Mouse (Mus musculus) v-Abl transformed pro-B cells (cell line): ENCODE data around the gene Mmel1.

Source experiments
- in situ Hi-C, 2 experiments: fragments of 400-800 bp; cut with MboI; formaldehyde crosslinking; loops; one replicate each; pipeline ENCODE4 v1.15.1; 2025; ENCODE audit not compliant: unreplicated experiment in 2 of 2

The Mmel1 gene

DNA sequence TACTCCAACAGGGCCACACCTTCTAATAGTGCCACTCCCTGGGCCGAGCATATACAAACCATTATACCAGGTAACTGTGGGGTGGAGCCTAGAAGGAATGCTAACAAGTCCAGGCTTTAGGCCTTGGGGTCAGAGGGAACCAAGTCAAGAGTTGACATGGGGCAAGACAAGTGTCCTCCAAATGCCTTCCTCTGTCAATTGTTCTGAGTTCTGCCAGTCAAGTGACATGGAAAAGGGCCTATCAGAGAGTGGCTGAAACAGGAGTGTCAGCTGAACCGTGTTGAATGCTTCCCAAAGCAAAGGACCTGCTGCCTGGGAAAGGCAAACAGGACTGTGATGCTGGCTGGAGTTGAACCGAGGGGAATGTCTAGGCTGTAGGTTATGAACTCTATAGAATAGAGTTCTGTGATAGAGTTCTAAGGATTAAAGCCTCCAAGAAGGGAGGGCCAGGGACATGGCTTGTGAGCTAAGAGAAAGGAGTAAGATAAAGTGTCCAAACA lies 5.9 kb upstream of the Mmel1 start:
- in situ Hi-C loops = no loop called here

DNA sequence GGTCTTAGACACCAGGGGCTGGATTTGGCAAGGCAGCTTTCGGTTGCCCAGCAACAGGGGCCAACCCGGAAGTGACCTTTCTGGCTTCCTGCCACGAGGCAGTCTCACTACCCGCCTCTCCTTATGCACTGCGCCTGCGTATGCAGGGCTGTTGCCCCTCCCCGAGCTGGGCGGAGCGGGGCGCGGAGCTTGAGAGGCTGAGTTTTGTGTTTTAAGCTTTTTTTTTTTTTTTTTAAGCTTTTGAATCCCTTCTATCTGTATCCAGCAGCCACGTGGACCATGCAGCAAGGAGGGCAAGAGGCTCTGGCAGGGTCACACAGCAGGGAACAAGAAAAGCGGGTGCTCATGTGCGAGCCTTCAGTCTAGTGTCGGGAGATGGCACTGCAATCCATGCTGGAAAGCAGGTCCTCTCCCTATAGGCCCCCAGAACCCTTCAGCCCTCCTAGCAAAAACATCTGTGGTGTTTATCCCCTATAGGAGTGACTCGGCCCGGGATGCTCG lies 5.1 kb upstream of the Mmel1 start:
- in situ Hi-C loops = no loop called here

- in situ Hi-C loops = no loop called here
Measured at GRCm38 (mm10) chr4:154864961-154865760, 4.2 kb upstream of the Mmel1 start.

GRCm38 (mm10) chr4:154866391-154866790 lies 3.0 kb upstream of the Mmel1 start:
- in situ Hi-C loops = no loop called here

- in situ Hi-C loops = no loop called here
Measured at GRCm38 (mm10) chr4:154867257-154867656, 2.1 kb upstream of the Mmel1 start.

DNA sequence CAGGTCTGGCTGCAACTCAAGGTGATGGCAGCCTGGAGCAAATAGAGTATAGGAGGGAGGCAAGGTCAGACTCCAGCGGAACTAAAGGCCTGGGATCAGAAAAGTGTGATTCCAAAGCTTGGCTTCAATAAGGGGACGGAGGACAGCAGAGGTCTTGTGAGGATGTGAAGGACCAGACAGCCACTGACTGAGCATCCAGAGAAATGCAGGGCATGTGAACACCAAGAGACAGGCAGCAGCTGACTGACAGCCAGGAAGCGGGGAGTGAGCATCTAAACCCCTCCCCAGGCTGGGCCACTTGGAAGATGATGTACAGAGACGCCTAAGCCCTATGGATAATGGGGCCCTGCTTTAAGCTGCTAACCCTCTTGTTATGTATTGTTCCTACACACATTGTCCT lies 1.3 kb downstream of the Mmel1 start:
- in situ Hi-C loops = loop anchor here in 1 of 2 experiments (10.0 kb wide), 1 partner anchor 384 kb away; no protein-coding TSS in a partner anchor

DNA sequence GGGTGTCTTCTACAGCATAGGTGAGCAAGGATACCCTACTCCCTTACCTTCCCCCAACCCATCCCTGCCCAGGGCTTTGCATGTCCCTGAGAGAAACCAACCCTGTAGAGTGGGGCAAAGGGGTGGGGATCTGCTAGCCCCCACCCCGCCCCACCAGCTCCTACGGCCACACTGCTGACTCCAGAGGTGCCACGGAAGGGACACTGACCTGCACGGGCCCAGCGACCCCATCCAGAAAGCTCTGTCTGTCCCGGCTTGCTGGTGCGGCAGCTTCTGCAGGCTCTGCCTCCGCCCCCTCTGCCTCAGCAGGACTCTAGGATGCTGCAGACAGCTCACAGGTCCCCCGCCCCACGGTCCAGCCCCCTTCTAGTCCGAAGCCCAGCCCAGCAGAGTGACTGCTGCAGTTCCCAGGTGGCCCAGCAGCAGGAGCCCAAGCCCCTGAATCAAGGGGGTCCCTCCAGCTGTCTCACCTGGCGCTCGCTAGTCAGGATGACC lies 2.4 kb downstream of the Mmel1 start:
- in situ Hi-C loops = loop anchor here in 1 of 2 experiments (10.0 kb wide), 1 partner anchor 383 kb away; no protein-coding TSS in a partner anchor

- in situ Hi-C loops = loop anchor here in 1 of 2 experiments (10.0 kb wide), 1 partner anchor 382 kb away; no protein-coding TSS in a partner anchor
Measured at GRCm38 (mm10) chr4:154873186-154873585, 3.8 kb downstream of the Mmel1 start.

GRCm38 (mm10) chr4:154877864-154878548 lies 8.6 kb downstream of the Mmel1 start:
- in situ Hi-C loops = loop anchor here (5.0 to 25.0 kb wide), 7 partner anchors 64 to 584 kb away; partner anchors contain the start of genes Faap20 (in 1 of the 2), Pex10 (in 1 of the 2) and Tmem52 (in 1 of the 2)

DNA sequence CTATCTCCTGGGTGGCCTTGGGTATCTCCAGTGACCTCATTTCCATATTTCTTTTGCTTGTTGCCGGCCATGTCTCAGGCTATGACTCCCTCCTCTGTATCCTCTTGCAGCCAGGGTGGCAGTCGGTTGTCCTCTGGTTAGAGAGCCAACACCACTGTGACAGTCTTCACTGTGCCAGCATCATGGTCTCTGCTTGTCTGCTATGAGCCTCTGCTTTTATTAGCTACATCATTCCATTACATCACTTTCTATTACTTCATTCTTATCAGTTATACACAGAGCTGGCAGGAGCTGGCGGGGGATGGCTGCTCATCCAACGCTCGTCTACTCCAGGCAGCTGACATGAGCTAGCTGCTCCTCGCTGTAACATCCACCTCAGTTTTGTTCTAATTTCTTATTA lies 11.3 kb downstream of the Mmel1 start:
- in situ Hi-C loops = loop anchor here in 1 of 2 experiments (25.0 kb wide), 1 partner anchor 582 kb away; the partner anchor contains the start of gene Tmem52

DNA sequence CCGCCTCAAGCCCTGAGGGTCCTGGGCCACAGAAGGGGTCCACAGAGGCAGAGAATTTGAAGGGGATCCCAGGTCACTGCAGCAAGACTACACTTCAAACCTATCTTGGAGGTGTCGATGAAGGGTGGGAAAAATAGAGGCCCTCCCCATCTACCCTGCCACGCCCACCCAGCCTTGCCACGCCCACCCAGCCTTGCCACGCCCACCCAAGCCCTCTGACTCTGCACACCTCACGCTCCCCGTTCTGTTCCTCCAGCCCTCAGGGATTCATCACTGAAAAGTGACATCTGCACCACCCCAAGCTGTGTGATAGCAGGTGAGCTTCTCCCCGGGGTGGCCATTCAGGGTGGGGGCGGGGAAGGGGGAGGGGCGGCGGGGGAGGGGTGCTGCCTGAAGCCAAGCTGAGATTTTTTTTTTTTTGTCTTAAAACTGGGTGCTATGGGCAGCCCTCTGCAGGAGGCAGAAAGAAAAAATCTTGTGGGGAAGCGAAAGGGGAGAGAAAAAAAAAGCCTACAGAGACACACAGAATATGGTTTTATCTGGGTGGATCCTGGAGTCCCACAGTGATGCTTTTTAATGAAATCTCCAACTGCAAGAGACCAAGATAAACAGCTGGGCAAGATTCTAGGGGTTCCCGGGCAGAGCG lies 12.8 kb downstream of the Mmel1 start:
- in situ Hi-C loops = loop anchor here in 1 of 2 experiments (25.0 kb wide), 1 partner anchor 580 kb away; the partner anchor contains the start of gene Tmem52

- in situ Hi-C loops = loop anchor here in 1 of 2 experiments (25.0 kb wide), 1 partner anchor 577 kb away; the partner anchor contains the start of gene Tmem52
Measured at GRCm38 (mm10) chr4:154885416-154885815, 16.0 kb downstream of the Mmel1 start.

- in situ Hi-C loops = loop anchor here in 1 of 2 experiments (25.0 kb wide), 1 partner anchor 575 kb away; the partner anchor contains the start of gene Tmem52
Measured at GRCm38 (mm10) chr4:154886876-154887592, 17.6 kb downstream of the Mmel1 start.

DNA sequence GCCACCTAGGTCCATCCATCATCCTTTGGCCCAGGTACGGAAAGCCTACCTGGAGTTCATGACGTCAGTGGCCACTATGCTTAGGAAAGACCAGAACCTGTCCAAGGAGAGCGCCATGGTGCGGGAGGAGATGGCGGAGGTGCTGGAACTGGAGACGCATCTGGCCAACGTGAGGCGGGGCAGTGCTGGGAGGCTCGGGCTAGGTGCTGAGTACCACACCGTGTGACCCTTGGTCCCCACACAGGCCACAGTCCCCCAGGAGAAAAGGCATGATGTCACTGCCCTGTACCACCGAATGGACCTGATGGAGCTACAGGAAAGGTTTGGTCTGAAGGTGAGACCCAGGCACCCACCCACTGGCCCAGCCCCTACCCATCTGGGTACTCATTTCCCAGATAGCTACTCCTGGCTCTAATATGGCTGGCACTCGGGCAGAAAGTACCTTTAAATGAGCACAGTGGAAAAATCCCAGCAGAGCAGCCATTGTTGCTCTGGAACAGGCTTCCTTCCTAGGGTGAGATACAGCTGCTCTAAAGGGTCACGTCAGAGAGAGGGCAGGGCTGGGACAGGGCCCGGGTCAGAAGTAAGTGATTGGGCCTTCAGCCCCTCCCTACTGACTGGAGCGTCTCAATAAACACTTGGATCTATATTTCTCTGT lies 18.3 kb downstream of the Mmel1 start:
- in situ Hi-C loops = loop anchor here in 1 of 2 experiments (25.0 kb wide), 1 partner anchor 575 kb away; the partner anchor contains the start of gene Tmem52

DNA sequence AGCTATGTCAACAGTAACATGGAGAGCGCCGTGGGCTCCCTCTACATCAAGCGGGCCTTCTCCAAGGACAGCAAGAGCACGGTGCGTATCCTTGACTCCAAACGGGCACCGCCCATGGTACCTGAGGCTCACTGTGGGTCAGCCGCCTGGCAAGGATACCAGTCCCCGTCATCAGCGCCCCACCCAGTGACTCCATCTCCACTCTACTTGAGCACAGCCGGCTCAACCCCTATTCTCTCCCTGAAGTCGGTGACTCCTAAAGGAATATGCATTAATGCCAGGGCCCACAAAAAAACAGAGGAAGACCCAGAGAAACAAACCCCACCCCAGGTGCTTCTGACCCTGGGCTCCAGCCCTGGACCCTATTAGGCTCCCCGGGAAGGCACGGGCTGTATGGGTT lies 21.5 kb downstream of the Mmel1 start:
- in situ Hi-C loops = loop anchor here in 1 of 2 experiments (25.0 kb wide), 1 partner anchor 571 kb away; the partner anchor contains the start of gene Tmem52

DNA sequence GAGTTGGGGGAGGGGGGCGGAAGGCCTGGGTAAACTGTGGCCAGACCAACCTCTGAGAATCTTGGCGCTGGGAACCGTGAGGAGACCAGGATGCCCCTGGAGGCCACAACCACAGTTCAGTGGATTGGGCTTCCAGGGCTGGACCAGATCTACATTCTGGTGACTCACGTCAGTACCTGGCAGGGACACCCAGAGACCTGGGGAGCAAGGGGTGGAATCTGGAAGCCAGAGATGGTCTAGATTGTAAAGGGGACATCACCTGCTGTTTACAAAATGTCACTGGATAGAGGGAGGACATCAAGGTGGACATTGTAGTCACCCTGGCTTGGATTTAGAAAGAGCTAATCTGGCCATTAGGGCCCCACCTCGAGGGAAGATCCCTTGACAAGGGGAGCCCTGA lies 26.2 kb downstream of the Mmel1 start:
- in situ Hi-C loops = loop anchor here in 1 of 2 experiments (25.0 kb wide), 1 partner anchor 567 kb away; the partner anchor contains the start of gene Tmem52

DNA sequence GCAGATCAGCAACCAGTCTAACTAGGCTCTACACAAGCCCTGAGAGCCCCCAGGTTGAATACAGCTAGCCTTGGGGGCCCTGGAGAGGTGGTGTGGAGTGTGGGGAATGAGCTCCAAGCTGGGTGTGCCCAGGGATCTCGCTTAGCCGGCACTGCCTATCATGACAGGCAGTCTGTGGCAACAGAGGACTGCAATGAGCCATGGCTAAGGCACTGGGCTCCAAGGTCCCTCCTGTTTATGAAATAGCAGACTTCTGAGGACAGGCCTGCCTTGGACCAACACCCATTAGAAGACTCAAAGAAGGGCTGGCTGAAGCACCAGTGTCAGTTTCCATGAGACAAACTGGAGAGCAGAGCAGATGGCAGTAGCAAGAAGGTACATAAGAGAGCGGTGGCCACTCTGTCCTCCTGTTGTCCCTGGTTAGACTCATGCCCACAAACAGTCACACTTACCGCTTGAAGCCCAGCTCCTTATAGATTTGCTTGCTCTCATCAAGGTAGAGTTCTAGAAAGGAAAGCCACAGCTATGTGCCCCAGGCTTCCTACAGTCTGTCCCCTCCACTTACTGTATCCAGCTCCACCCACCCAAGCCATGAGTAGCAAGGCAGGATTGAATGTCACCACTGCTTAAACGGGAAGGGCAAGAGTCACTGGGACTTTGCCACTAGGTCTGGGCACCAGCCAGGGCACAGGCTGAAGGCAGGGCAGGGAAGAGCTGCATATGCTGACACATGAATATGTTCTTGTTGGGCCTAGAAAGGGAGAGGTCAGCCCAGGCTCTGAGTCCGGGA lies 28.5 kb downstream of the Mmel1 start:
- in situ Hi-C loops = loop anchor here in 1 of 2 experiments (25.0 kb wide), 1 partner anchor 564 kb away; the partner anchor contains the start of gene Tmem52
